Comparison of ENCODE assay signal across 20 mouse cellular contexts in the genomic region with DNA sequence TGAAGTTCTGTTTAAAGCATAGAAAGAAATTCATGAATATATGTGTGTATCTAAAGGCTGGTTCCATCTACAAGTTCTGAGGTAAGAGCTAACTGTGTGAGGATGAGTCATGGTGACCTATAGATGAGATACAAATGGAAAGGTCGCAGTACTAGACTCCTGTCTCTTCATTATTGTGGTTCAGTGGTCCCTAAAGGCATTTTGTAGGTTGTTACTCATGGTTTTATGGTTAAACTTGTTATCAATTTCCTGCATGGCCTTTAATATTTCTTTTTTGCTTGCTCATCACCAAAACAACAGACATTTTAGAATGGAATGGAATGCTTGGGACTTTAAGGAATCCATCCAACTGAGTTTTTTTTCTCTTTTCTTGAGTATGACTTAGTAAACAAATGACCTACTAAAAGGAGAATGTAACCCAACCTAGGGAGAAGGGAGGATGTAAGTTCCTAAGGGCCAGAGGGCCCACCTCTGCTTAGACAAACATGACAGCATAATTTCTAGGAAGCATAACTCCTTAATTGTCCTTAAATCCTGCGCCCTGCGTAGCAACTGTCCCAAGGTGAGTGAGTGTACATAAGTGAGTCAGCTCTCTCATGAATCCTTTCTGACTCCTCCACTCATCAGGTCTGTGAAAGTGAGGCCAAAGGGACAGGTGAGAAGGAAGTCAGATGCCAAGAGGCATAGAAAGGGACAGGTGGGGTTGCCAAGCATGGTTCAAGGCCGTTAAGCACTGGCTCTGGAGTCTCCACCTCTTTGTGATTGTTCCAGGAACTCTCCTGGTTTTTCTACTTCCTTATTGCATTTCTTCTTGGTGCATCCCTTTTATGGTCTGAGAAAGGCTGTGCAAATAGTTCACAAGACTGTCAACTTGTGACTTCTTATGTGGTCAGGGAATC. TPM values are rescaled to one million over a fixed set of nuclear protein-coding genes. Genes with fewer than 3 reads are reported as not detected.
DNase-seq lines count a peak whose midpoint lies in the region; ATAC-seq and TF ChIP-seq lines count a peak whose summit lies in the region.
"Had no signal": no experiment of that assay in that cellular context is flagged by ENCODE, and none has a peak within 500 bp of the region (broad histone marks: within the 10 kb centered on the region; RNA-seq: fewer than 3 reads in every experiment).

No protein-coding gene starts in this region.

- no peaks in the 10 kb centered on the region for H3K9me3 ChIP-seq in kidney, postnatal 0 days (replicated peaks; ENCODE audit: low read length)
- H3K9me3 ChIP-seq in liver, embryonic 12.5 days (replicated peaks), result no peaks in the 10 kb centered on the region
- H3K9me3 ChIP-seq: embryonic facial prominence, embryonic 13.5 days; heart, embryonic 13.5 days; limb, embryonic 10.5 days; neural tube, embryonic 13.5 days had no signal

- H3K4me1 ChIP-seq in kidney, postnatal 0 days (replicated peaks; ENCODE audit: insufficient read depth, low read length), result peaks cover 8% of the 10 kb centered on the region; the same call in 1 of the 2 replicates
- peaks cover 19% of the 10 kb centered on the region for H3K4me1 ChIP-seq in brown adipose tissue, adult 24 weeks (ENCODE audit: control insufficient read depth, insufficient read depth, insufficient read length, low read length)
- H3K4me1 ChIP-seq in small intestine, adult 2 months (ENCODE audit: control insufficient read depth, insufficient read depth, insufficient read length, low read length), result peaks cover 41% of the 10 kb centered on the region
- H3K4me1 ChIP-seq in liver, embryonic 12.5 days, result peaks cover 5% of the 10 kb centered on the region; the same call in 1 of the 2 replicates
- H3K4me1 ChIP-seq: heart, embryonic 13.5 days had no signal

- no peaks in the 10 kb centered on the region for H3K36me3 ChIP-seq in kidney, postnatal 0 days (ENCODE audit: insufficient read depth, low read length)
- H3K36me3 ChIP-seq in C2C12 (ENCODE audit: control insufficient read depth, insufficient read depth), result no peaks in the 10 kb centered on the region
- H3K36me3 ChIP-seq in small intestine, adult 2 months (ENCODE audit: control insufficient read depth, insufficient read depth, low read length), result no peaks in the 10 kb centered on the region
- no peaks in the 10 kb centered on the region for H3K36me3 ChIP-seq in liver, embryonic 12.5 days
- H3K36me3 ChIP-seq: embryonic facial prominence, embryonic 13.5 days; heart, embryonic 13.5 days; limb, embryonic 10.5 days; neural tube, embryonic 13.5 days had no signal

- H3K79me3 ChIP-seq in C2C12 (ENCODE audit: low read depth), result no peaks in the 10 kb centered on the region

- H3K4me2 ChIP-seq in kidney, postnatal 0 days (ENCODE audit: low read length), result no peak overlapping the region
- H3K4me2 ChIP-seq in liver, embryonic 12.5 days, result no peak overlapping the region
- H3K4me2 ChIP-seq: embryonic facial prominence, embryonic 13.5 days; heart, embryonic 13.5 days; neural tube, embryonic 13.5 days had no signal

- TF ChIP-seq POLR2A in small intestine, adult 2 months (IDR thresholded peaks at IDR 0.05; ENCODE audit: low read depth, low read length), result no peak

- no peak overlapping the region for H3K4me3 ChIP-seq in kidney, postnatal 0 days (replicated peaks; ENCODE audit: low read depth, low read length)
- no peak overlapping the region for H3K4me3 ChIP-seq in C2C12 (ENCODE audit: insufficient read depth, poor library complexity, severe bottlenecking)
- no peak overlapping the region for H3K4me3 ChIP-seq in brown adipose tissue, adult 24 weeks (ENCODE audit: insufficient read depth, low read depth, low read length)
- H3K4me3 ChIP-seq in small intestine, adult 2 months (ENCODE audit: low read depth, low read length), result no peak overlapping the region
- H3K4me3 ChIP-seq in liver, embryonic 12.5 days, result no peak overlapping the region
- H3K4me3 ChIP-seq: embryonic facial prominence, embryonic 13.5 days; heart, embryonic 13.5 days; limb, embryonic 10.5 days; neural tube, embryonic 13.5 days had no signal

- no peaks in the 10 kb centered on the region for H3K79me2 ChIP-seq in C2C12 (ENCODE audit: control insufficient read depth, insufficient read depth)

- no peak overlapping the region for H3K9ac ChIP-seq in kidney, postnatal 0 days (ENCODE audit: low read depth, low read length)
- H3K9ac ChIP-seq in liver, embryonic 12.5 days, result no peak overlapping the region
- H3K9ac ChIP-seq: embryonic facial prominence, embryonic 13.5 days; heart, embryonic 13.5 days; liver, embryonic 14.5 days; neural tube, embryonic 13.5 days had no signal

- H3ac ChIP-seq in C2C12 (ENCODE audit: control insufficient read depth, insufficient read length, low read depth), result no peak overlapping the region

- TF ChIP-seq CTCF in kidney, postnatal 0 days (IDR thresholded peaks at IDR 0.05; ENCODE audit: low read depth), result no peak
- no peak for TF ChIP-seq CTCF in C2C12 (IDR thresholded peaks at IDR 0.05; ENCODE audit: control insufficient read depth, insufficient read depth, insufficient read length)
- TF ChIP-seq CTCF in small intestine, adult 2 months (IDR thresholded peaks at IDR 0.05; ENCODE audit: extremely low read depth, insufficient read length, insufficient replicate concordance, low read depth, low read length), result no peak

- 55% methylated on average over 4 of the region's 4 CpGs for WGBS in kidney, postnatal 0 days
- 31% methylated on average over 4 of the region's 4 CpGs for WGBS in small intestine, adult 2 months
- 69% methylated on average over 4 of the region's 4 CpGs for WGBS in liver, embryonic 12.5 days (ENCODE audit: insufficient replicate concordance)

- ATAC-seq in kidney, postnatal 0 days (replicated peaks; ENCODE audit: low FRiP score, low read depth), result no peak
- ATAC-seq in liver, embryonic 12.5 days, result no peak

- no peaks in the 10 kb centered on the region for H3K27me3 ChIP-seq in kidney, postnatal 0 days (ENCODE audit: insufficient read depth, low read length)
- no peaks in the 10 kb centered on the region for H3K27me3 ChIP-seq in C2C12 (ENCODE audit: control insufficient read depth, insufficient read depth, insufficient read length)
- H3K27me3 ChIP-seq in small intestine, adult 2 months (ENCODE audit: control insufficient read depth, insufficient read depth, low read length), result no peaks in the 10 kb centered on the region
- no peaks in the 10 kb centered on the region for H3K27me3 ChIP-seq in liver, embryonic 12.5 days (replicated peaks)
- H3K27me3 ChIP-seq: embryonic facial prominence, embryonic 13.5 days; heart, embryonic 13.5 days; neural tube, embryonic 13.5 days had no signal

- peak; percentile 29 for DNase-seq in kidney, postnatal 0 days (ENCODE audit: low spot score)
- DNase-seq in kidney, adult 18-20 months, result no peak
- DNase-seq in ovary, postnatal 14 days (ENCODE audit: low spot score), result no peak
- DNase-seq in cerebellum, postnatal 25 days, result no peak
- DNase-seq: cerebellum, adult 18-20 months; gastrocnemius, postnatal 25 days; kidney, postnatal 14 days; retina, postnatal 1 day; thymus, postnatal 4 days had no signal

- no peak overlapping the region for H3K27ac ChIP-seq in kidney, postnatal 0 days
- H3K27ac ChIP-seq in brown adipose tissue, adult 24 weeks (replicated peaks; ENCODE audit: low read depth, low read length), result 0 out of 2 replicates have a peak overlapping the region, but pooled peaks have one; percentile 21
- H3K27ac ChIP-seq in small intestine, adult 2 months (ENCODE audit: insufficient read depth, low read depth, low read length), result peak overlapping the region; percentile 94
- no peak overlapping the region for H3K27ac ChIP-seq in liver, embryonic 12.5 days
- H3K27ac ChIP-seq: embryonic facial prominence, embryonic 13.5 days; heart, embryonic 13.5 days; limb, embryonic 10.5 days; liver, embryonic 14.5 days; neural tube, embryonic 13.5 days had no signal

TF ChIP-seq in C2C12, 6 proteins besides CTCF, POLR2A, EP300 and RAD21:
- peak; percentile 61 for TF ChIP-seq MYOD1 (IDR thresholded peaks at IDR 0.05; ENCODE audit: control insufficient read depth, insufficient read length, low read depth)
- TF ChIP-seq MAX (IDR thresholded peaks at IDR 0.05), result no peak

RNA-seq across cellular contexts. Expression of gene Cxcl17, which starts 17.4 kb away (rescaled TPM):
- 0.43 and 0.47 TPM in 2 replicates for polyA plus RNA-seq in kidney, postnatal 0 days (2015; fragmentation: Nextera tagmentation; extraction: Ambion mirVana)
- not detected for polyA plus RNA-seq in C2C12 (2012; fragmentation: generic; extraction: Trizol)
- polyA plus RNA-seq in brown adipose tissue, adult 24 weeks (2012; ENCODE audit: insufficient read depth, insufficient read length, missing spikeins), result not detected in 2 replicates
- 3.8 TPM in 1 of 2 replicates, not detected in the other for polyA plus RNA-seq in small intestine, adult 2 months (2012; rRNA removed)
- 0.30 TPM in 1 of 2 replicates, not detected in the other for polyA plus RNA-seq in liver, embryonic 12.5 days (2016; fragmentation: Nextera tagmentation; extraction: Ambion mirVana)
- polyA plus RNA-seq: embryonic facial prominence, embryonic 13.5 days; frontal cortex, adult 2 months; liver, embryonic 14.5 days; testis, adult 2 months had no signal

RNA-seq across cellular contexts. Expression of gene Lipe, which starts 31.6 kb away (rescaled TPM):
- polyA plus RNA-seq in kidney, postnatal 0 days (2015; fragmentation: Nextera tagmentation; extraction: Ambion mirVana), result 6.4 and 6.5 TPM in 2 replicates
- 3.0 TPM for polyA plus RNA-seq in C2C12 (2012; fragmentation: generic; extraction: Trizol)
- polyA plus RNA-seq in brown adipose tissue, adult 24 weeks (2012; ENCODE audit: insufficient read depth, insufficient read length, missing spikeins), result 1,111 and 1,189 TPM in 2 replicates
- polyA plus RNA-seq in small intestine, adult 2 months (2012; rRNA removed), result 56.9 and 186 TPM in 2 replicates
- 2.9 and 3.3 TPM in 2 replicates for polyA plus RNA-seq in liver, embryonic 12.5 days (2016; fragmentation: Nextera tagmentation; extraction: Ambion mirVana)

RNA-seq across cellular contexts. Expression of gene Ceacam1, which starts 47.3 kb away (rescaled TPM):
- polyA plus RNA-seq in kidney, postnatal 0 days (2015; fragmentation: Nextera tagmentation; extraction: Ambion mirVana), result 4.7 and 6.3 TPM in 2 replicates
- 0.06 TPM for polyA plus RNA-seq in C2C12 (2012; fragmentation: generic; extraction: Trizol)
- 4.3 and 8.3 TPM in 2 replicates for polyA plus RNA-seq in brown adipose tissue, adult 24 weeks (2012; ENCODE audit: insufficient read depth, insufficient read length, missing spikeins)
- polyA plus RNA-seq in small intestine, adult 2 months (2012; rRNA removed), result 133 and 320 TPM in 2 replicates
- polyA plus RNA-seq in liver, embryonic 12.5 days (2016; fragmentation: Nextera tagmentation; extraction: Ambion mirVana), result 1.9 and 2.4 TPM in 2 replicates

Comparison
In these comparisons a context has a peak if more than half of its experiments do, and no peak if none do; other contexts are left out.
1. H3K27ac ChIP-seq: peak in brown adipose tissue, adult 24 weeks (single experiment) and small intestine, adult 2 months (single experiment); none in kidney, postnatal 0 days (single experiment) and liver, embryonic 12.5 days (single experiment).
2. RNA of gene Ceacam1, which starts 47.3 kb away (polyA plus RNA-seq): 133 to 320 TPM in small intestine, adult 2 months; 4.7 to 6.3 TPM in kidney, postnatal 0 days, 4.3 to 8.3 TPM in brown adipose tissue, adult 24 weeks, 1.9 to 2.4 TPM in liver, embryonic 12.5 days and 0.06 TPM in C2C12 (single experiment); every median in the first group is over 10 times any median in the second.